Mouse (Mus musculus) lung, postnatal 0 days (tissue): ENCODE data around the gene Tbce. TPM values are rescaled to one million over a fixed set of nuclear protein-coding genes. Genes with fewer than 3 reads are reported as not detected.

ENCODE experiments used
- ATAC-seq: fragments of 200-750 bp; cut with Nextera tagmentation; 2 replicates; pipeline ENCODE4 v1.8.0; 2017; ENCODE audit warnings: moderate library complexity
- DNase-seq: peaks from one replicate; pipeline ENCODE4 v3.0.0-alpha.2; 2016; ENCODE audit warnings: low spot score
- H3K27ac ChIP-seq: fragments of 300-500 bp; sonication (generic); 2 replicates; pipeline ENCODE4 v1.5.1; 2014; ENCODE audit warnings: antibody characterized with exemption, mild to moderate bottlenecking, low read length, mixed read lengths
- H3K27me3 ChIP-seq: fragments of 300-500 bp; sonication (generic); replicated peaks from 2 replicates; pipeline ENCODE4 v1.6.1; 2014; ENCODE audit warnings: low read length, mixed read lengths; ENCODE audit not compliant: insufficient read depth
- H3K36me3 ChIP-seq: fragments of 300-500 bp; sonication (generic); 2 replicates; pipeline ENCODE4 v1.6.1; 2014; ENCODE audit warnings: low read length, mixed read lengths; ENCODE audit not compliant: insufficient read depth
- H3K4me1 ChIP-seq: fragments of 300-500 bp; sonication (generic); 2 replicates; pipeline ENCODE4 v1.6.1; 2014; ENCODE audit warnings: antibody characterized with exemption, low read depth, low read length, mixed read lengths; ENCODE audit not compliant: insufficient read depth
- H3K4me2 ChIP-seq: fragments of 300-500 bp; sonication (generic); replicated peaks from 2 replicates; pipeline ENCODE4 v1.6.1; 2014; ENCODE audit warnings: low read depth, mild to moderate bottlenecking, low read length, moderate library complexity, mixed read lengths
- H3K4me3 ChIP-seq: fragments of 300-500 bp; sonication (generic); 2 replicates; pipeline ENCODE4 v1.5.1; 2014; ENCODE audit warnings: low read depth, low read length
- H3K9ac ChIP-seq: fragments of 300-500 bp; sonication (generic); replicated peaks from 2 replicates; pipeline ENCODE4 v1.6.1; 2014; ENCODE audit warnings: low read depth, mild to moderate bottlenecking
- H3K9me3 ChIP-seq: fragments of 300-500 bp; sonication (generic); 2 replicates; pipeline ENCODE4 v1.6.1; 2016; ENCODE audit warnings: low read length, mixed read lengths
- CTCF ChIP-seq: IDR thresholded peaks from 2 replicates; pipeline ENCODE4 v1.5.1; 2016; ENCODE audit warnings: antibody characterized with exemption, mild to moderate bottlenecking
- EP300 ChIP-seq: IDR thresholded peaks from 2 replicates; pipeline ENCODE4 v1.6.1; 2016; ENCODE audit warnings: antibody characterized with exemption, mild to moderate bottlenecking, control low read depth
- WGBS: fragments of 180-500 bp; shearing (Covaris S2); extraction: QIAGEN DNeasy Blood & Tissue Kit; methylation state at CpG from one replicate; pipeline ENCODE4 v1.1.7; 2014; 5-methylcytosine and 5-hydroxymethylcytosine counted together
- polyA plus RNA-seq: library from polyadenylated mRNA; unstranded; fragments of >200 nt; fragmentation: Nextera tagmentation; extraction: Ambion mirVana; gene quantifications from 2 replicates; pipeline ENCODE4 v1.2.1, GENCODE M21; 2015

The Tbce gene
- polyA plus RNA-seq, 1 experiment from 2014 or later = 37.1 TPM

DNA sequence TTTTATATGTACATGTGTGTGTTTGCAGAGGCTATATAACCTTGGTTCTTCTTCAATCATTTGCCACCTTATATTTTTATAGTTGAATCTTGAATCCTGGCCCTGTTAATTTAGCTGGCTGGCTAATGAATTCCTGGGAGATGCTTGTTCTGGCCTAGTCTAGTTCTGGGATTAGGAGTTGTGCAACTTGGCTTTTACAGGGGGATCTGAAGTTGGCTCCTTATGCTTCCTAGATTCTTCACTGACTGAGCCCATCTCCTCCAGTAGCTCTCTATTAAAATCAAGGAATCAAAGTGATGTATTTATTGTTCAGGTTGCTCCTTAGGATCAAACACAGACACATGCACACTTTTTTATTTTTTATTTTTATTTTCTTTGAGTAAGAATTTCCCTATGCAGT lies 20.1 kb upstream of the Tbce start:
- peaks cover 6% of the 10 kb centered on the region; the same call in 1 of the 2 replicates for H3K4me1 ChIP-seq
- H3K27ac ChIP-seq = no peak overlapping the region
- H3K27me3 ChIP-seq = no peaks in the 10 kb centered on the region
- no peak for TF ChIP-seq EP300
- no peak for TF ChIP-seq CTCF
- no peak overlapping the region for H3K4me3 ChIP-seq
- H3K36me3 ChIP-seq = no peaks in the 10 kb centered on the region
- no peaks in the 10 kb centered on the region for H3K9me3 ChIP-seq
- H3K9ac ChIP-seq = no peak overlapping the region
- DNase-seq (no peak), ATAC-seq (no peak)
- H3K4me2 ChIP-seq = no peak overlapping the region

DNA sequence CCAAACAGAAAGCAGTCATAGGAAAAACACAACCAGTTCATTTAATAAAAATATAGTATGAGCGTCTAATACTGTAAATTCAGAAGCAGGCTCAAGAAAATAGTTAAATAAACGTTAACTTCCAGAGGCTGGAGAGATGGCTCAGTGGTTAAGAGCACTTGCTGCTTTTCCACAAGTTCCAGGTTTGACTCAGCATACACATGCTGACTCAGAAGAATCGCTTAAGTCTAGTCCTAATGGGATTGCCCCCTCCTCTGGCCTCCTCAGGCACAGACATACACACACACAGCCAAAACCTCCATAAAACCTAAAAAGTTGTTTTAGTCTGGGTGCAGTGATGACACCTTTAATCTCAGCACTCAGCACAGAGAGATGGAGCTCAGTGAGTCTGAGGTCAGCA lies 17.4 kb upstream of the Tbce start:
- WGBS = 80% methylated on average over 3 of the region's 3 CpGs
- H3K36me3 ChIP-seq = peaks cover 14% of the 10 kb centered on the region; the same call in 1 of the 2 replicates
- H3K27me3 ChIP-seq = no peaks in the 10 kb centered on the region
- H3K4me1 ChIP-seq = no peaks in the 10 kb centered on the region
- H3K9ac ChIP-seq = no peak overlapping the region
- H3K27ac ChIP-seq = no peak overlapping the region
- TF ChIP-seq CTCF (no peak), EP300 (no peak)
- H3K4me2 ChIP-seq = no peak overlapping the region
- H3K4me3 ChIP-seq = no peak overlapping the region
- DNase-seq (no peak), ATAC-seq (no peak)
- no peaks in the 10 kb centered on the region for H3K9me3 ChIP-seq

DNA sequence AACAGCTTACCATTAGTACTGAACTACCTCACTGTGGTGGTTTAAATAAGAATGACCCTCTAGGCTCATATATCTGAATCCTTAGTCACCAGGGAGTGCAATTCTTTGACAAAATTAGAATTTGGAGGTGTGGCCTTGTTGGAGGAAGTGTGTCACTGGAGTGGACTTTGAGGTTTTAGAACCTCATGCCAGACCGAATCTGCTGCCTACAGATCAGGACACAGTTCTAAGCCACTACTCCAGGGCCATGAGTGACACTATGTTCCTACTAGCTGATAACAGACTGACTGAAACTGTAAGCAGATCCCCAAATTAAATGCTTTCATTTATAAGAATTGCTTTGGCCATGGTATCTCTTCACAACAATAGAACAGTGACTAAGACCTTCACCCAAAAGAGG lies 10.4 kb upstream of the Tbce start:
- peaks cover 29% of the 10 kb centered on the region; the same call in 1 of the 2 replicates for H3K36me3 ChIP-seq
- 81% methylated on average over 1 of the region's 1 CpGs for WGBS

DNA sequence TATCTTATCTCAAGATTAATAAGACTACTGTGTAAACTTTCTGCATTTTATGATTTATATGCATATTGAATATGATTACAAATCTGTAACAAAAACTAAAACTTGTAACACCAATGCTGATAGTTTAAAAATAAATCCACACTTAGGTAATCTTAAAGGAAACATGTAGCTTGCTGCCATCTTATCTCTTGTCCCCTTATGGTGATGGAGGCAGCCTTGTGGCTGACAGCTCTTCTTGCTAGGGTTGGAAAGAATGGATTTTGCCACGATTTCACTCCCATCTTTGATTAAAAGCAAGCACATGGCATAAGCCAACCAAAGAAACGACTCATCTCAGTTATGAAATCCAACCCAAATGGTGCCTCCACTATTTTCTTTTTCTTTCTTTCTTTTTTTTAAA lies 5.1 kb upstream of the Tbce start:
- Histone ChIP-seq H3K4me2 (no peak overlapping the region), H3K4me3 (no peak overlapping the region), H3K9ac (no peak overlapping the region), H3K9me3 (no peaks in the 10 kb centered on the region), H3K4me1 (peaks cover 5% of the 10 kb centered on the region; the same call in 1 of the 2 replicates), H3K27me3 (no peaks in the 10 kb centered on the region), H3K36me3 (0 out of 2 replicates have a peak, but pooled peaks cover 6% of the 10 kb centered on the region), H3K27ac (no peak overlapping the region)
- TF ChIP-seq EP300 (no peak), CTCF (no peak)
- ATAC-seq = no peak
- WGBS = 63% methylated on average over 2 of the region's 2 CpGs
- DNase-seq = no peak

More for the DNA sequence above, 10.4 kb upstream of the Tbce start:
- Histone ChIP-seq H3K9ac (no peak overlapping the region), H3K27me3 (no peaks in the 10 kb centered on the region), H3K4me1 (no peaks in the 10 kb centered on the region), H3K27ac (no peak overlapping the region), H3K4me2 (no peak overlapping the region), H3K4me3 (no peak overlapping the region), H3K9me3 (no peaks in the 10 kb centered on the region)
- TF ChIP-seq CTCF (no peak), EP300 (no peak)
- ATAC-seq = no peak
- DNase-seq = no peak

DNA sequence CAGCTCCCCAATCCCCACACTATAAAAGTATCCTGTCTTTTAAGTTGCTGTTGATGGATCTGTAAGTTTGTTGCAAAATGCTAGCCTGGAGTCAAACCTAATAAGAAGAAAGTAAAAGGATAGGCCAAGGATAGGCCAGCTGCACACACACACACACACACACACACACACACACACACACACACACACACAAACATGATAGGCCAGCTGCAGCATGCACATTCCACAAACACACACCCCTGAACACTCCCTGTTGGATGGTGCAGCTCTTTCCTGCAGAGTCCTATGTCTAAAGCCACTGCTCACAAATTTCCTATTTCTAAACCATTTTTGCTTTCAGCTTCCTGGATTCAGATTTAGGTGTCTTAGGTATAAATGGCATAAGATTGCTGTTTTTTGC lies 4.4 kb upstream of the Tbce start:
- Histone ChIP-seq H3K27me3 (no peaks in the 10 kb centered on the region), H3K27ac (no peak overlapping the region), H3K9ac (no peak overlapping the region), H3K36me3 (0 out of 2 replicates have a peak, but pooled peaks cover 6% of the 10 kb centered on the region), H3K9me3 (no peaks in the 10 kb centered on the region), H3K4me1 (peaks cover 7% of the 10 kb centered on the region), H3K4me2 (no peak overlapping the region), H3K4me3 (no peak overlapping the region)
- TF ChIP-seq CTCF = no peak
- TF ChIP-seq EP300 = no peak
- ATAC-seq (no peak), DNase-seq (no peak)

DNA sequence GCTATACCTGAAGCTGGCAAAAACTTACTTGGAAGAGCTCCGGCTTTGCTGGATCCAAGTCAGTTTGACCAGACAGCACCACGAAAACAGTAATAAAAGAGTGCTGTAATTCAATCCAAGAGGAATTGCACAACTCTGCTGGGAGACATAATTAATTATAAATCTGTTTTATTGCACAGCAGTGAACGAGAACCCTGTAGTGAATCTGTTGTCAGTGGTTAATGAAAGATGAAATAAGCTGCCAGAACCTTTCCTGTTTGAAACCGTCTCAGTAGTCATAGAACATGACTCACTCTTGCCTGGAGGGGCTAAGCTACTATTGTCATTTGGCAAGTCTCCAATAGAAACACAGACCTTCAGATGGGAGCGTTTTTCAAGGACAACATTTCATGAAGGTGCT lies 748 bp upstream of the Tbce start:
- no peaks in the 10 kb centered on the region for H3K9me3 ChIP-seq
- peak; percentile 33; the same call in 1 of the 2 replicates for TF ChIP-seq EP300
- no peak for TF ChIP-seq CTCF
- peak overlapping the region; percentile 79 for H3K4me3 ChIP-seq
- peak overlapping the region; percentile 75 for H3K4me2 ChIP-seq
- DNase-seq (peak; percentile 80), ATAC-seq (peak; percentile 12)
- 14% methylated on average over 5 of the region's 5 CpGs for WGBS
- H3K27me3 ChIP-seq = no peaks in the 10 kb centered on the region
- peak overlapping the region; percentile 87 for H3K9ac ChIP-seq
- peak overlapping the region; percentile 97 for H3K27ac ChIP-seq
- H3K4me1 ChIP-seq = peaks cover 12% of the 10 kb centered on the region
- no peaks in the 10 kb centered on the region for H3K36me3 ChIP-seq

DNA sequence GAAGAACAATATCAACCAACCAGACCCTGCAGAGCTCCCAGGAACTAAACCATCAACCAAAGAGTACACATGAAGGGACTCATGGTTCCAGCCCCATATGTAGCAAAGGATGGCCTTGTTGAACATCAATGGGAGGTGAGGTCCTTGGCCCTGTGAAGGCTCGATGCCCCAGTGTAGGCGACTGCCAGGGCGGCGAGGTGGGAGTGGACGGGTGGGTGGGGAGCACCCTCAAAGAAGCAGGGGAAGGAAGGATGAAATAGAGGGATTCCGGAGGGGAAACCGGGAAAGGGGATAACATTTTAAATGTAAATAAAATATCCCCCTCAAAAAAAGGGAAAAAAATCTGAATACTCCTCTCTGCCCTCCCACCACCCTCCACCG lies 537 bp downstream of the Tbce start:
- 1% methylated on average over 8 of the region's 8 CpGs for WGBS
- DNase-seq (no peak), ATAC-seq (peak; percentile 2; the same call in 1 of the 2 replicates)
- Histone ChIP-seq H3K9ac (peak overlapping the region; percentile 87), H3K36me3 (no peaks in the 10 kb centered on the region), H3K4me3 (peak overlapping the region; percentile 79), H3K27me3 (no peaks in the 10 kb centered on the region), H3K27ac (peak overlapping the region; percentile 97), H3K4me2 (peak overlapping the region; percentile 75), H3K4me1 (peaks cover 15% of the 10 kb centered on the region), H3K9me3 (no peaks in the 10 kb centered on the region)
- TF ChIP-seq EP300 = no peak
- no peak for TF ChIP-seq CTCF
